29 mouse cellular contexts compared by ENCODE assay signal in the genomic region with DNA sequence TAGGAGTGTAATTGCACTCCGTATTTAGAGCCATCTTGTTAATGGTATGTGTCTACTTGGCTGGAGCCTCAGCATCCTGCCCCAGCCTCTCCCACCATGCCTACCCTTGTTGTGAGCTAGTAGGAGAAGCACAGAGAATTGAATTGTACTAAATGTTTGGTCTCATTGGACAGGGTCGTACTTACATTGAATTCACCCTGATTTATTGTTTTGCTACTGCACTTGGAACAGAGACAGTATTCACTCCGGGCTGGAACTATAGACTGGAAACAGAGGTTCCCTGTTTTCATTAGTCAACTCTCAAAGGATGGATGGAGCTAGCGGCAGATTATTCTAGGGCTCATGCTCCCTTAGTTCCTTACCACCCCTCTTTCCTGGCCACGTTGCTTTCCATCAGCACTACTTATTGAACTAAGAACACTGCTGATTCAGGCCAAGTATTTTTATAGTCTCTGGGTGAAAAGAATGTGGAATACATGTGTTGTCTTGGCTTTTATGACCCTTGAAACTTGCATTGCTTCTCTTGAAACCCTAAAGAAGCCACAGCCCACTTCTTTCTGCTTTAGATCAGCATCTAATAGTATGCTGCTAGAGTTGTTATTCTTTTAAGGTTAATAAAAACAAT. TPM values are rescaled to one million over a fixed set of nuclear protein-coding genes. Genes with fewer than 3 reads are reported as not detected.
DNase-seq lines count a peak whose midpoint lies in the region; ATAC-seq and TF ChIP-seq lines count a peak whose summit lies in the region.
"Had no signal": no experiment of that assay in that cellular context is flagged by ENCODE, and none has a peak within 500 bp of the region (broad histone marks: within the 10 kb centered on the region; RNA-seq: fewer than 3 reads in every experiment).

No protein-coding gene starts in this region.

- no peak for TF ChIP-seq POLR2A in limb, embryonic 14.5 days (IDR thresholded peaks at IDR 0.05; ENCODE audit: borderline replicate concordance, extremely low read depth, insufficient read depth, insufficient read length)

- DNase-seq in hindbrain, embryonic 10.5 days (ENCODE audit: low spot score), result no peak
- no peak for DNase-seq in lung, adult 18-20 months
- DNase-seq in limb, embryonic 14.5 days (ENCODE audit: low spot score), result peak; percentile 64
- no peak for DNase-seq in left cerebral cortex, adult 9 months (ENCODE audit: low spot score in 2 of 2)
- DNase-seq in right cerebral cortex, adult 18-20 months, result no peak
- DNase-seq: adrenal gland, adult 8-10 months; cerebellum, adult 9-10 months; embryo, embryonic 11 days; gastrocnemius, postnatal 10 days; heart, postnatal 10 days; kidney, adult 11 months; kidney, postnatal 36 days; midbrain, embryonic 14.5 days; spleen, adult 18-20 months; thymus, postnatal 14 days had no signal

- H3K4me3 ChIP-seq in hindbrain, embryonic 16.5 days (ENCODE audit: low read length), result no peak overlapping the region
- no peak overlapping the region for H3K4me3 ChIP-seq in hindbrain, embryonic 10.5 days
- no peak overlapping the region for H3K4me3 ChIP-seq in lung, embryonic 16.5 days (ENCODE audit: low read length)
- no peak overlapping the region for H3K4me3 ChIP-seq in limb, embryonic 14.5 days (replicated peaks; ENCODE audit: low read length)
- H3K4me3 ChIP-seq in neural tube, embryonic 14.5 days (ENCODE audit: low read depth, low read length), result no peak overlapping the region
- H3K4me3 ChIP-seq: embryonic facial prominence, embryonic 13.5 days; forebrain, embryonic 10.5 days; forebrain, embryonic 15.5 days; heart, embryonic 13.5 days; kidney, embryonic 15.5 days; layer of hippocampus, adult 2 months; liver, embryonic 15.5 days; lung, embryonic 15.5 days had no signal

- WGBS in hindbrain, embryonic 16.5 days, result 52% methylated on average over 5 of the region's 5 CpGs
- 83% methylated on average over 5 of the region's 5 CpGs for WGBS in hindbrain, embryonic 10.5 days
- WGBS in lung, embryonic 16.5 days, result 73% methylated on average over 5 of the region's 5 CpGs
- WGBS in limb, embryonic 14.5 days, result 43% methylated on average over 5 of the region's 5 CpGs
- 18% methylated on average over 5 of the region's 5 CpGs for WGBS in neural tube, embryonic 14.5 days

- H3K9ac ChIP-seq in hindbrain, embryonic 16.5 days (ENCODE audit: low read depth, low read length), result no peak overlapping the region
- H3K9ac ChIP-seq in lung, embryonic 16.5 days (ENCODE audit: low read length), result no peak overlapping the region
- no peak overlapping the region for H3K9ac ChIP-seq in limb, embryonic 14.5 days (ENCODE audit: low read depth, low read length, severe bottlenecking)
- no peak overlapping the region for H3K9ac ChIP-seq in neural tube, embryonic 14.5 days (replicated peaks; ENCODE audit: low read depth, low read length)
- H3K9ac ChIP-seq: embryonic facial prominence, embryonic 13.5 days; forebrain, embryonic 15.5 days; heart, embryonic 13.5 days; kidney, embryonic 15.5 days; liver, embryonic 15.5 days; lung, embryonic 15.5 days had no signal

- no peak overlapping the region for H3K4me2 ChIP-seq in hindbrain, embryonic 16.5 days (ENCODE audit: low read length)
- H3K4me2 ChIP-seq in lung, embryonic 16.5 days (ENCODE audit: low read depth, low read length), result no peak overlapping the region
- no peak overlapping the region for H3K4me2 ChIP-seq in limb, embryonic 14.5 days (replicated peaks; ENCODE audit: low read depth, low read length, severe bottlenecking)
- no peak overlapping the region for H3K4me2 ChIP-seq in neural tube, embryonic 14.5 days (ENCODE audit: low read depth, low read length)
- H3K4me2 ChIP-seq: embryonic facial prominence, embryonic 13.5 days; forebrain, embryonic 15.5 days; heart, embryonic 13.5 days; kidney, embryonic 15.5 days; liver, embryonic 15.5 days; lung, embryonic 15.5 days had no signal

- no peaks in the 10 kb centered on the region for H3K9me3 ChIP-seq in hindbrain, embryonic 16.5 days (ENCODE audit: control insufficient read depth, low read length)
- H3K9me3 ChIP-seq in hindbrain, embryonic 10.5 days, result no peaks in the 10 kb centered on the region
- no peaks in the 10 kb centered on the region for H3K9me3 ChIP-seq in lung, embryonic 16.5 days (ENCODE audit: control insufficient read depth, low read length)
- no peaks in the 10 kb centered on the region for H3K9me3 ChIP-seq in limb, embryonic 14.5 days (ENCODE audit: control insufficient read depth, low read length)
- no peaks in the 10 kb centered on the region for H3K9me3 ChIP-seq in neural tube, embryonic 14.5 days (ENCODE audit: control insufficient read depth, low read length)
- H3K9me3 ChIP-seq: embryonic facial prominence, embryonic 13.5 days; forebrain, embryonic 10.5 days; forebrain, embryonic 15.5 days; G1E; heart, embryonic 13.5 days; kidney, embryonic 15.5 days; liver, embryonic 15.5 days; lung, embryonic 15.5 days had no signal

- H3K36me3 ChIP-seq in hindbrain, embryonic 16.5 days (ENCODE audit: control insufficient read depth, insufficient read depth, low read length), result no peaks in the 10 kb centered on the region
- H3K36me3 ChIP-seq in hindbrain, embryonic 10.5 days, result no peaks in the 10 kb centered on the region
- H3K36me3 ChIP-seq in lung, embryonic 16.5 days (ENCODE audit: control insufficient read depth, insufficient read depth, low read length), result no peaks in the 10 kb centered on the region
- no peaks in the 10 kb centered on the region for H3K36me3 ChIP-seq in limb, embryonic 14.5 days (ENCODE audit: control insufficient read depth, insufficient read depth, low read length)
- H3K36me3 ChIP-seq in neural tube, embryonic 14.5 days (ENCODE audit: control insufficient read depth, insufficient read depth, low read length), result no peaks in the 10 kb centered on the region
- H3K36me3 ChIP-seq: embryonic facial prominence, embryonic 13.5 days; forebrain, embryonic 10.5 days; forebrain, embryonic 15.5 days; G1E; heart, embryonic 13.5 days; kidney, embryonic 15.5 days; liver, embryonic 15.5 days; lung, embryonic 15.5 days had no signal

- peak; percentile 64 for ATAC-seq in hindbrain, embryonic 16.5 days
- no peak for ATAC-seq in lung, embryonic 16.5 days (ENCODE audit: low read depth)
- ATAC-seq in limb, embryonic 14.5 days (ENCODE audit: low FRiP score, low read depth), result peak; percentile 44
- ATAC-seq in neural tube, embryonic 14.5 days (ENCODE audit: low read depth), result peak; percentile 85
- ATAC-seq: inflammation-experienced regulatory T-cells, adult 6 months had no signal

- H3K27ac ChIP-seq in hindbrain, embryonic 16.5 days (ENCODE audit: low read depth, low read length), result no peak overlapping the region
- no peak overlapping the region for H3K27ac ChIP-seq in hindbrain, embryonic 10.5 days
- H3K27ac ChIP-seq in lung, embryonic 16.5 days (ENCODE audit: low read length), result peak overlapping the region; percentile 80
- 0 out of 2 replicates have a peak overlapping the region, but pooled peaks have one; percentile 7 for H3K27ac ChIP-seq in limb, embryonic 14.5 days (replicated peaks; ENCODE audit: low read depth, low read length)
- no peak overlapping the region for H3K27ac ChIP-seq in neural tube, embryonic 14.5 days (ENCODE audit: low read depth, low read length)
- H3K27ac ChIP-seq: embryonic facial prominence, embryonic 13.5 days; forebrain, embryonic 10.5 days; forebrain, embryonic 15.5 days; heart, embryonic 13.5 days; kidney, embryonic 15.5 days; layer of hippocampus, adult 2 months; liver, embryonic 15.5 days; macrophage had no signal

- H3K4me1 ChIP-seq in hindbrain, embryonic 16.5 days (ENCODE audit: control insufficient read depth, insufficient read depth, low read depth, low read length), result no peaks in the 10 kb centered on the region
- H3K4me1 ChIP-seq in hindbrain, embryonic 10.5 days (replicated peaks), result peaks cover 44% of the 10 kb centered on the region
- H3K4me1 ChIP-seq in lung, embryonic 16.5 days (replicated peaks; ENCODE audit: control insufficient read depth, insufficient read depth, low read length), result peaks cover 23% of the 10 kb centered on the region
- peaks cover 16% of the 10 kb centered on the region for H3K4me1 ChIP-seq in limb, embryonic 14.5 days (ENCODE audit: control insufficient read depth, insufficient read depth, low read length)
- H3K4me1 ChIP-seq in neural tube, embryonic 14.5 days (ENCODE audit: control insufficient read depth, insufficient read depth, low read length), result no peaks in the 10 kb centered on the region
- H3K4me1 ChIP-seq: embryonic facial prominence, embryonic 13.5 days had no signal

- no peaks in the 10 kb centered on the region for H3K27me3 ChIP-seq in hindbrain, embryonic 16.5 days (replicated peaks; ENCODE audit: control insufficient read depth, insufficient read depth, low read length)
- no peaks in the 10 kb centered on the region for H3K27me3 ChIP-seq in hindbrain, embryonic 10.5 days (ENCODE audit: insufficient read depth, poor library complexity, severe bottlenecking)
- no peaks in the 10 kb centered on the region for H3K27me3 ChIP-seq in lung, embryonic 16.5 days (ENCODE audit: control insufficient read depth, insufficient read depth, low read depth, low read length)
- no peaks in the 10 kb centered on the region for H3K27me3 ChIP-seq in limb, embryonic 14.5 days (ENCODE audit: control insufficient read depth, insufficient read depth, low read length)
- no peaks in the 10 kb centered on the region for H3K27me3 ChIP-seq in neural tube, embryonic 14.5 days (ENCODE audit: control insufficient read depth, insufficient read depth, low read length)
- H3K27me3 ChIP-seq: embryonic facial prominence, embryonic 13.5 days; forebrain, embryonic 15.5 days; heart, embryonic 13.5 days; kidney, embryonic 15.5 days; liver, embryonic 15.5 days; lung, embryonic 15.5 days had no signal

RNA-seq across cellular contexts. Expression of a gene that starts 28.5 kb away (rescaled TPM):
- polyA plus RNA-seq in hindbrain, embryonic 16.5 days (2015; fragmentation: Nextera tagmentation; extraction: Ambion mirVana), result 1.4 and 1.6 TPM in 2 replicates
- 6.5 and 7.4 TPM in 2 replicates for polyA plus RNA-seq in hindbrain, embryonic 10.5 days (2016; fragmentation: Nextera tagmentation; extraction: Ambion mirVana)
- polyA plus RNA-seq in lung, embryonic 16.5 days (2015; fragmentation: Nextera tagmentation; extraction: Ambion mirVana), result 4.0 and 5.0 TPM in 2 replicates
- polyA plus RNA-seq in limb, embryonic 14.5 days (2012; rRNA removed), result 8.1 and 9.5 TPM in 2 replicates
- 3.5 and 4.4 TPM in 2 replicates for polyA plus RNA-seq in limb, embryonic 14.5 days (2014; fragmentation: Nextera tagmentation; extraction: Ambion mirVana)
- 2.9 and 3.3 TPM in 2 replicates for polyA plus RNA-seq in neural tube, embryonic 14.5 days (2014; fragmentation: Nextera tagmentation; extraction: Ambion mirVana)
- polyA plus RNA-seq: G1E, macrophage had no signal

RNA-seq across cellular contexts. Expression of a gene that starts 36.7 kb away (rescaled TPM):
- 0.50 and 0.51 TPM in 2 replicates for polyA plus RNA-seq in hindbrain, embryonic 16.5 days (2015; fragmentation: Nextera tagmentation; extraction: Ambion mirVana)
- polyA plus RNA-seq in hindbrain, embryonic 10.5 days (2016; fragmentation: Nextera tagmentation; extraction: Ambion mirVana), result 0.85 and 0.90 TPM in 2 replicates
- polyA plus RNA-seq in lung, embryonic 16.5 days (2015; fragmentation: Nextera tagmentation; extraction: Ambion mirVana), result 3.3 TPM in 2 replicates
- polyA plus RNA-seq in limb, embryonic 14.5 days (2012; rRNA removed), result 1.8 and 2.0 TPM in 2 replicates
- 1.5 and 1.6 TPM in 2 replicates for polyA plus RNA-seq in limb, embryonic 14.5 days (2014; fragmentation: Nextera tagmentation; extraction: Ambion mirVana)
- polyA plus RNA-seq in neural tube, embryonic 14.5 days (2014; fragmentation: Nextera tagmentation; extraction: Ambion mirVana), result 0.70 and 0.80 TPM in 2 replicates
- polyA plus RNA-seq: G1E; inflammation-experienced regulatory T-cells, adult 6 months; macrophage had no signal

Comparison
In these comparisons a context has a peak if more than half of its experiments do, and no peak if none do; other contexts are left out.
1. H3K27ac ChIP-seq: peak in lung, embryonic 16.5 days (single experiment) and limb, embryonic 14.5 days (single experiment); none in hindbrain, embryonic 16.5 days (single experiment), hindbrain, embryonic 10.5 days (single experiment) and neural tube, embryonic 14.5 days (single experiment).